Mouse (Mus musculus) hindbrain, embryonic 12.5 days (tissue): Measurements from ENCODE around the gene Pcbp3. TPM values are rescaled to one million over a fixed set of nuclear protein-coding genes. Genes with fewer than 3 reads are reported as not detected.

Source experiments
- ATAC-seq: fragments of 200-750 bp; cut with Nextera tagmentation; 2 replicates; pipeline ENCODE4 v1.8.0; 2017; ENCODE audit warnings: moderate TSS enrichment; ENCODE audit not compliant: low FRiP score
- H3K27ac ChIP-seq: fragments of 300-500 bp; sonication (generic); 2 replicates; pipeline ENCODE4 v1.5.1; 2016; ENCODE audit warnings: mild to moderate bottlenecking
- H3K27me3 ChIP-seq: fragments of 300-500 bp; sonication (generic); 2 replicates; pipeline ENCODE4 v1.6.1; 2016; ENCODE audit warnings: mild to moderate bottlenecking
- H3K36me3 ChIP-seq: fragments of 300-500 bp; sonication (generic); 2 replicates; pipeline ENCODE4 v1.6.1; 2016; ENCODE audit warnings: mild to moderate bottlenecking
- H3K4me1 ChIP-seq: fragments of 300-500 bp; sonication (generic); 2 replicates; pipeline ENCODE4 v1.6.1; 2016
- H3K4me2 ChIP-seq: fragments of 300-500 bp; sonication (generic); replicated peaks from 2 replicates; pipeline ENCODE4 v1.6.1; 2016; ENCODE audit warnings: mild to moderate bottlenecking
- H3K4me3 ChIP-seq: fragments of 300-500 bp; sonication (generic); 2 replicates; pipeline ENCODE4 v1.5.1; 2016; ENCODE audit warnings: mild to moderate bottlenecking
- H3K9ac ChIP-seq: fragments of 300-500 bp; sonication (generic); 2 replicates; pipeline ENCODE4 v1.6.1; 2016; ENCODE audit warnings: mild to moderate bottlenecking, moderate library complexity
- H3K9me3 ChIP-seq: fragments of 300-500 bp; sonication (generic); replicated peaks from 2 replicates; pipeline ENCODE4 v1.6.1; 2016; ENCODE audit warnings: mild to moderate bottlenecking
- WGBS: fragments of 180-500 bp; shearing (Covaris S2); methylation state at CpG from one replicate; pipeline ENCODE4 v1.1.7; 2016; 5-methylcytosine and 5-hydroxymethylcytosine counted together
- polyA plus RNA-seq: library from polyadenylated mRNA; unstranded; fragments of >200 nt; fragmentation: Nextera tagmentation; extraction: Ambion mirVana; gene quantifications from 2 replicates; pipeline ENCODE4 v1.2.1, GENCODE M21; 2016

Pcbp3 gene
- polyA plus RNA-seq, 1 experiment from 2014 or later, result 68.6 TPM

- ATAC-seq, result no peak
- Histone ChIP-seq H3K4me2 (no peak overlapping the region), H3K4me1 (peaks cover 3% of the 10 kb centered on the region), H3K27ac (no peak overlapping the region), H3K9me3 (no peaks in the 10 kb centered on the region), H3K36me3 (no peaks in the 10 kb centered on the region), H3K27me3 (no peaks in the 10 kb centered on the region), H3K4me3 (no peak overlapping the region), H3K9ac (no peak overlapping the region)
- WGBS, result 94% methylated on average over 1 of the region's 1 CpGs
These were observed 87.3 kb downstream of the Pcbp3 start for GRCm38 (mm10) chr10:76874398-76874797.

GRCm38 (mm10) chr10:76873948-76874347 lies 87.7 kb downstream of the Pcbp3 start:
- H3K36me3 ChIP-seq, result no peaks in the 10 kb centered on the region
- no peaks in the 10 kb centered on the region for H3K9me3 ChIP-seq
- H3K4me3 ChIP-seq, result no peak overlapping the region
- 85% methylated on average over 10 of the region's 10 CpGs for WGBS
- no peak overlapping the region for H3K27ac ChIP-seq
- peaks cover 3% of the 10 kb centered on the region for H3K4me1 ChIP-seq
- H3K4me2 ChIP-seq, result no peak overlapping the region
- no peaks in the 10 kb centered on the region for H3K27me3 ChIP-seq
- no peak for ATAC-seq
- no peak overlapping the region for H3K9ac ChIP-seq

GRCm38 (mm10) chr10:76872736-76873135 lies 89.0 kb downstream of the Pcbp3 start:
- Histone ChIP-seq H3K9me3 (no peaks in the 10 kb centered on the region), H3K27ac (no peak overlapping the region), H3K4me3 (no peak overlapping the region), H3K9ac (no peak overlapping the region), H3K4me1 (peaks cover 3% of the 10 kb centered on the region), H3K4me2 (no peak overlapping the region), H3K36me3 (no peaks in the 10 kb centered on the region), H3K27me3 (no peaks in the 10 kb centered on the region)
- WGBS, result 86% methylated on average over 8 of the region's 8 CpGs
- no peak for ATAC-seq

GRCm38 (mm10) chr10:76865936-76866335 lies 95.8 kb downstream of the Pcbp3 start:
- Histone ChIP-seq H3K4me2 (no peak overlapping the region), H3K9ac (no peak overlapping the region), H3K27ac (no peak overlapping the region), H3K9me3 (no peaks in the 10 kb centered on the region), H3K36me3 (no peaks in the 10 kb centered on the region), H3K4me3 (no peak overlapping the region), H3K4me1 (no peaks in the 10 kb centered on the region), H3K27me3 (no peaks in the 10 kb centered on the region)
- no peak for ATAC-seq

- Histone ChIP-seq H3K27ac (no peak overlapping the region), H3K9me3 (no peaks in the 10 kb centered on the region), H3K27me3 (no peaks in the 10 kb centered on the region), H3K4me1 (peaks cover 9% of the 10 kb centered on the region), H3K9ac (no peak overlapping the region), H3K4me3 (no peak overlapping the region), H3K4me2 (no peak overlapping the region), H3K36me3 (no peaks in the 10 kb centered on the region)
- WGBS, result 75% methylated on average over 3 of the region's 3 CpGs
- no peak for ATAC-seq
These were observed 100.7 kb downstream of the Pcbp3 start for GRCm38 (mm10) chr10:76860998-76861397.

GRCm38 (mm10) chr10:76859355-76860127 lies 102.1 kb downstream of the Pcbp3 start:
- Histone ChIP-seq H3K4me1 (peaks cover 9% of the 10 kb centered on the region), H3K27me3 (no peaks in the 10 kb centered on the region), H3K4me2 (no peak overlapping the region), H3K36me3 (no peaks in the 10 kb centered on the region), H3K27ac (no peak overlapping the region), H3K9ac (no peak overlapping the region), H3K4me3 (no peak overlapping the region), H3K9me3 (no peaks in the 10 kb centered on the region)
- WGBS, result 76% methylated on average over 12 of the region's 12 CpGs
- ATAC-seq, result peak; percentile 38; the same call in 1 of the 2 replicates

GRCm38 (mm10) chr10:76857879-76858278 lies 103.8 kb downstream of the Pcbp3 start:
- 85% methylated on average over 2 of the region's 2 CpGs for WGBS
- H3K4me3 ChIP-seq, result no peak overlapping the region
- no peaks in the 10 kb centered on the region for H3K27me3 ChIP-seq
- H3K9me3 ChIP-seq, result no peaks in the 10 kb centered on the region
- no peaks in the 10 kb centered on the region for H3K36me3 ChIP-seq
- no peak overlapping the region for H3K9ac ChIP-seq
- ATAC-seq, result no peak
- no peak overlapping the region for H3K4me2 ChIP-seq
- H3K4me1 ChIP-seq, result peaks cover 9% of the 10 kb centered on the region
- no peak overlapping the region for H3K27ac ChIP-seq

- no peak overlapping the region for H3K4me3 ChIP-seq
- ATAC-seq, result no peak
- H3K9ac ChIP-seq, result no peak overlapping the region
- no peak overlapping the region for H3K4me2 ChIP-seq
- WGBS, result 88% methylated on average over 5 of the region's 5 CpGs
- no peaks in the 10 kb centered on the region for H3K36me3 ChIP-seq
- H3K9me3 ChIP-seq, result no peaks in the 10 kb centered on the region
- H3K27ac ChIP-seq, result no peak overlapping the region
- no peaks in the 10 kb centered on the region for H3K27me3 ChIP-seq
- H3K4me1 ChIP-seq, result no peaks in the 10 kb centered on the region
These were observed 115.2 kb downstream of the Pcbp3 start for GRCm38 (mm10) chr10:76846480-76846879.

GRCm38 (mm10) chr10:76844901-76845300 lies 116.8 kb downstream of the Pcbp3 start:
- Histone ChIP-seq H3K4me2 (no peak overlapping the region), H3K9ac (no peak overlapping the region), H3K4me3 (no peak overlapping the region), H3K4me1 (no peaks in the 10 kb centered on the region), H3K36me3 (no peaks in the 10 kb centered on the region), H3K27me3 (no peaks in the 10 kb centered on the region), H3K27ac (no peak overlapping the region), H3K9me3 (no peaks in the 10 kb centered on the region)
- no peak for ATAC-seq
- WGBS, result 80% methylated on average over 4 of the region's 4 CpGs

GRCm38 (mm10) chr10:76844365-76844764 lies 117.3 kb downstream of the Pcbp3 start:
- H3K9me3 ChIP-seq, result no peaks in the 10 kb centered on the region
- H3K36me3 ChIP-seq, result no peaks in the 10 kb centered on the region
- ATAC-seq, result no peak
- H3K4me3 ChIP-seq, result no peak overlapping the region
- H3K4me1 ChIP-seq, result no peaks in the 10 kb centered on the region
- no peak overlapping the region for H3K4me2 ChIP-seq
- H3K9ac ChIP-seq, result no peak overlapping the region
- H3K27ac ChIP-seq, result no peak overlapping the region
- H3K27me3 ChIP-seq, result no peaks in the 10 kb centered on the region
- 82% methylated on average over 3 of the region's 3 CpGs for WGBS

GRCm38 (mm10) chr10:76842087-76842486 lies 119.6 kb downstream of the Pcbp3 start:
- ATAC-seq, result no peak
- no peaks in the 10 kb centered on the region for H3K9me3 ChIP-seq
- H3K27ac ChIP-seq, result no peak overlapping the region
- 93% methylated on average over 3 of the region's 3 CpGs for whole genome bisulfite sequencing
- no peaks in the 10 kb centered on the region for H3K27me3 ChIP-seq
- H3K36me3 ChIP-seq, result no peaks in the 10 kb centered on the region
- no peak overlapping the region for H3K4me3 ChIP-seq
- H3K9ac ChIP-seq, result no peak overlapping the region
- no peak overlapping the region for H3K4me2 ChIP-seq
- no peaks in the 10 kb centered on the region for H3K4me1 ChIP-seq

- no peak for ATAC-seq
- 100% methylated on average over 1 of the region's 1 CpGs for WGBS
These were observed 120.5 kb downstream of the Pcbp3 start for GRCm38 (mm10) chr10:76841220-76841619.

GRCm38 (mm10) chr10:76840566-76840965 lies 121.1 kb downstream of the Pcbp3 start:
- Histone ChIP-seq H3K27me3 (no peaks in the 10 kb centered on the region), H3K4me1 (no peaks in the 10 kb centered on the region), H3K9ac (no peak overlapping the region), H3K4me2 (no peak overlapping the region), H3K36me3 (no peaks in the 10 kb centered on the region), H3K9me3 (no peaks in the 10 kb centered on the region), H3K27ac (no peak overlapping the region), H3K4me3 (no peak overlapping the region)
- ATAC-seq, result no peak
- 62% methylated on average over 5 of the region's 5 CpGs for WGBS

More at GRCm38 (mm10) chr10:76841220-76841619, 120.5 kb downstream of the Pcbp3 start:
- Histone ChIP-seq H3K9me3 (no peaks in the 10 kb centered on the region), H3K36me3 (no peaks in the 10 kb centered on the region), H3K4me1 (no peaks in the 10 kb centered on the region), H3K9ac (no peak overlapping the region), H3K4me2 (no peak overlapping the region), H3K4me3 (no peak overlapping the region), H3K27ac (no peak overlapping the region), H3K27me3 (no peaks in the 10 kb centered on the region)
